Mouse (Mus musculus): ENCODE measurements around the gene Gm20388. TPM values are rescaled to one million over a fixed set of nuclear protein-coding genes. Genes with fewer than 3 reads are reported as not detected.

Gene Gm20388
- polyA plus RNA-seq, 1 experiment = 18.7 TPM

DNA sequence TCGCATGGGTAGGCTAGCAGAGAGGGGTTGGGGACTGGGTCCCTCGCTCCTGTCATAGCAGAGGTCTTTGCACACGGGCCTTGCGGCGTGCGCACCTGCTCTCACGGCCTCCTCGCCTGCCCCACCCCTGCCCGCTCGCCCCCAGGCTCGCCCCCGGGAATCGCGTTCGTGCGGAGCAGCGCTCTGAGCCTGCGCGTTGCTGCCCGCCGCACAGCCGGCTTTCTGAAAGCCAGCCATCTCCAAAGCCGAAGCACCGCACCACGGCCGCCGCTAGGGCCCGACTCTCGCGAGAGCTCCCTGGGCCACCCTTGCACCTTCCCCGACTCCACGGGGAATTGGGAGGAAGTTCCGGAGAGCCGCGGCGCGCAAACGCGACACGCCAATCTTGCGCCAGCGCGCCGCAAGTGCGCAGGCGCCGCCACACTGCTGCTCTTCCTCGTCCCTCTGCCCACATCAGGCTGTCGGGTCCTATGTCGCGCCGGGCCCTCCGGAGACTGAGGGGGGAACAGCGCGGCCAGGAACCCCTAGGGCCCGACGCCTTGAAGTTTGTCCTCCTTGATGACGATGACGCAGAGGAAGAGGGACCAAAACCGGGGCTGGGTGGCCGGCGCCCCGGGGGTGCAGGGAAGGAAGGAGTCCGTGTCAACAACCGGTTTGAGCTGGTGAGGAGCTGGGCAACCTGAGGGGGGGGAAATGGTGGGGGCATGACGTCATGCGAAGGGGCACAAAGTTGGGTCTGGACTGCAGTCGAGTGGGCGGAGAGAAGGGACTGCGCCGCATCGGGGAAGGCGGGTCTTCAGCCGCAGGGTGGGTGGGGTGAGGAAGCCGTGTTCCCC is 3463.0 kb downstream of the Gm20388 start, which contains the start of gene Tcf25:
Tcf25 (plus strand) TSS at position 351 of the 836 bp plus-strand sequence.
- under 1% methylated on average over 75 of the region's 75 CpGs for WGBS
- Histone ChIP-seq H3K27me3 (ENCODE audit: control insufficient read depth, insufficient read depth, low read length) (no peaks in the 10 kb centered on the region), H3K27ac (ENCODE audit: insufficient read depth, low read length) (peak within 1 kb of the TSS; percentile 93), H3K4me1 (ENCODE audit: control insufficient read depth, insufficient read depth, low read length) (peaks cover 11% of the 10 kb centered on the region; the same call in 1 of the 2 replicates), H3K4me3 (replicated peaks; ENCODE audit: insufficient read depth, low read depth, low read length) (peak within 1 kb of the TSS; percentile 78)
- TF ChIP-seq POLR2A (IDR thresholded peaks at IDR 0.05; ENCODE audit: borderline replicate concordance, insufficient read depth, low read length) (peak; percentile 73), CTCF (IDR thresholded peaks at IDR 0.05; ENCODE audit: borderline replicate concordance, insufficient read depth, low read depth, low read length) (peak; percentile 54)
- peak; percentile 96 to 97 for DNase-seq

GRCm38 (mm10) chr8:123374239-123374578 is 3463.6 kb downstream of the Gm20388 start:
- Histone ChIP-seq H3K4me1 (ENCODE audit: control insufficient read depth, insufficient read depth, low read length) (peaks cover 11% of the 10 kb centered on the region; the same call in 1 of the 2 replicates), H3K4me3 (replicated peaks; ENCODE audit: insufficient read depth, low read depth, low read length) (peak overlapping the region; percentile 78), H3K27me3 (ENCODE audit: control insufficient read depth, insufficient read depth, low read length) (no peaks in the 10 kb centered on the region), H3K27ac (ENCODE audit: insufficient read depth, low read length) (peak overlapping the region; percentile 93)
- peak; percentile 92 to 95 for DNase-seq
- TF ChIP-seq CTCF (IDR thresholded peaks at IDR 0.05; ENCODE audit: borderline replicate concordance, insufficient read depth, low read depth, low read length) (no peak), POLR2A (IDR thresholded peaks at IDR 0.05; ENCODE audit: borderline replicate concordance, insufficient read depth, low read length) (peak; percentile 65)
- under 1% methylated on average over 20 of the region's 20 CpGs for whole genome bisulfite sequencing

DNA sequence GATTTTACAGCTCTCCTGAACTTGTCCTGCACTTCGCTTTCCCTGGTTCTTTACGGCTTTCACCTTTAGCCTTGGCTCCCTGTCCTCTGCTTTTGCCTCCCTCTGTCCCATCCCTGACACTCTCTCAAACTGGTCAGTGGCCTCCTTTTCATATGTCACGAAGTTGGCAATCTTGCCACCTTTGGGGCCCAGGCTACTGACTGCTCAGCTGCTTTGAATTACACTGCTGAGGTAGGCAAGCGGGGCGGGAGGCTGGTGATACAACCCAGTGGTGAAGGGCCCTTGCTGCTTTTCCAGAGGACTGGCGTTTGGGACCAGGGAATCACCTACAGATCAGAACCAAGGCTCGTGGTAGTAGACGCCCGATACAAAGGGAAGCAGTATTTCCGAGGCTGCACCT is 3465.1 kb downstream of the Gm20388 start:
- DNase-seq = no peak
- H3K4me3 ChIP-seq (replicated peaks; ENCODE audit: insufficient read depth, low read depth, low read length) = no peak overlapping the region
- no peaks in the 10 kb centered on the region for H3K27me3 ChIP-seq (ENCODE audit: control insufficient read depth, insufficient read depth, low read length)
- TF ChIP-seq CTCF (IDR thresholded peaks at IDR 0.05; ENCODE audit: borderline replicate concordance, insufficient read depth, low read depth, low read length) = no peak
- TF ChIP-seq POLR2A (IDR thresholded peaks at IDR 0.05; ENCODE audit: borderline replicate concordance, insufficient read depth, low read length) = no peak
- 54% methylated on average over 10 of the region's 10 CpGs for WGBS
- peaks cover 14% of the 10 kb centered on the region; the same call in 1 of the 2 replicates for H3K4me1 ChIP-seq (ENCODE audit: control insufficient read depth, insufficient read depth, low read length)
- no peak overlapping the region for H3K27ac ChIP-seq (ENCODE audit: insufficient read depth, low read length)

DNA sequence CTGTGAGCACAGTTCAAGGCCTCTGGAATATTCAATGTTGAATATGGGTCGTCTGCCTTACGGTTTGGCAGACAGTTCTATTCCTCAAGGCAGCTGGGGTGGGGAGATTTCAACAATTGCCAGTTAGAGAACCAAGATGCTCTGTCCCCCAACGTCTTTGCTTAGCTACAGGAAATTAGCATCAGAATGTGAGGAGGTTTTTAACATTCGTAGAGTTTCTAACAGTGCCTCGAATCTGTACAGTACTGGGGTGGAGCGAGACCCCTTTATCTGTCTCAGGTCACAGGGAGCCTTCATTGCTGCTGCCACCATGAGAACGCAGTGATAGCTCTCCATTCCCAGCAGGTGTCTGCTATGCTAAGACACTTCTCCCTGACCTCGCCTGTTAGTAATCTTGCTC is 3465.5 kb downstream of the Gm20388 start:
- WGBS = 25% methylated on average over 8 of the region's 8 CpGs
- no peak overlapping the region for H3K27ac ChIP-seq (ENCODE audit: insufficient read depth, low read length)
- no peak for DNase-seq
- no peak for TF ChIP-seq CTCF (IDR thresholded peaks at IDR 0.05; ENCODE audit: borderline replicate concordance, insufficient read depth, low read depth, low read length)
- TF ChIP-seq POLR2A (IDR thresholded peaks at IDR 0.05; ENCODE audit: borderline replicate concordance, insufficient read depth, low read length) = no peak
- H3K27me3 ChIP-seq (ENCODE audit: control insufficient read depth, insufficient read depth, low read length) = no peaks in the 10 kb centered on the region
- no peak overlapping the region for H3K4me3 ChIP-seq (replicated peaks; ENCODE audit: insufficient read depth, low read depth, low read length)
- peaks cover 14% of the 10 kb centered on the region; the same call in 1 of the 2 replicates for H3K4me1 ChIP-seq (ENCODE audit: control insufficient read depth, insufficient read depth, low read length)

GRCm38 (mm10) chr8:123381711-123382110 is 3471.1 kb downstream of the Gm20388 start:
- Histone ChIP-seq H3K27me3 (ENCODE audit: control insufficient read depth, insufficient read depth, low read length) (no peaks in the 10 kb centered on the region), H3K27ac (ENCODE audit: insufficient read depth, low read length) (no peak overlapping the region), H3K4me3 (replicated peaks; ENCODE audit: insufficient read depth, low read depth, low read length) (no peak overlapping the region), H3K4me1 (ENCODE audit: control insufficient read depth, insufficient read depth, low read length) (0 out of 2 replicates have a peak, but pooled peaks cover 3% of the 10 kb centered on the region)
- TF ChIP-seq POLR2A (IDR thresholded peaks at IDR 0.05; ENCODE audit: borderline replicate concordance, insufficient read depth, low read length) (no peak), CTCF (IDR thresholded peaks at IDR 0.05; ENCODE audit: borderline replicate concordance, insufficient read depth, low read depth, low read length) (no peak)
- DNase-seq = no peak
- WGBS = 68% methylated on average over 4 of the region's 4 CpGs

- no peaks in the 10 kb centered on the region for H3K27me3 ChIP-seq (ENCODE audit: control insufficient read depth, insufficient read depth, low read length)
- H3K27ac ChIP-seq (ENCODE audit: insufficient read depth, low read length) = no peak overlapping the region
- 0 out of 2 replicates have a peak, but pooled peaks cover 3% of the 10 kb centered on the region for H3K4me1 ChIP-seq (ENCODE audit: control insufficient read depth, insufficient read depth, low read length)
- DNase-seq = no peak
- no peak overlapping the region for H3K4me3 ChIP-seq (replicated peaks; ENCODE audit: insufficient read depth, low read depth, low read length)
- WGBS = 42% methylated on average over 8 of the region's 8 CpGs
- no peak for TF ChIP-seq CTCF (IDR thresholded peaks at IDR 0.05; ENCODE audit: borderline replicate concordance, insufficient read depth, low read depth, low read length)
- TF ChIP-seq POLR2A (IDR thresholded peaks at IDR 0.05; ENCODE audit: borderline replicate concordance, insufficient read depth, low read length) = no peak
Measured at GRCm38 (mm10) chr8:123382516-123382915, 3471.9 kb downstream of the Gm20388 start.

- Histone ChIP-seq H3K4me3 (replicated peaks; ENCODE audit: insufficient read depth, low read depth, low read length) (no peak overlapping the region), H3K4me1 (ENCODE audit: control insufficient read depth, insufficient read depth, low read length) (peaks cover 4% of the 10 kb centered on the region), H3K27me3 (ENCODE audit: control insufficient read depth, insufficient read depth, low read length) (no peaks in the 10 kb centered on the region), H3K27ac (ENCODE audit: insufficient read depth, low read length) (no peak overlapping the region)
- TF ChIP-seq CTCF (IDR thresholded peaks at IDR 0.05; ENCODE audit: borderline replicate concordance, insufficient read depth, low read depth, low read length) (peak; percentile 41; the same call in 1 of the 2 replicates), POLR2A (IDR thresholded peaks at IDR 0.05; ENCODE audit: borderline replicate concordance, insufficient read depth, low read length) (no peak)
- no peak for DNase-seq
- 61% methylated on average over 9 of the region's 9 CpGs for WGBS
Measured at GRCm38 (mm10) chr8:123384883-123385540, 3474.4 kb downstream of the Gm20388 start.
